Mouse (Mus musculus): ENCODE measurements at regions not wholly inside any gene's neighbourhood (a gene's known extent, or its start where the extent isn't known, plus 50 kb on each side); places are given as distances from the start of the nearest gene placed in this dataset.
A peak's percentile ranks its signal among the peaks of the same experiment; 100 is the strongest.

DNA sequence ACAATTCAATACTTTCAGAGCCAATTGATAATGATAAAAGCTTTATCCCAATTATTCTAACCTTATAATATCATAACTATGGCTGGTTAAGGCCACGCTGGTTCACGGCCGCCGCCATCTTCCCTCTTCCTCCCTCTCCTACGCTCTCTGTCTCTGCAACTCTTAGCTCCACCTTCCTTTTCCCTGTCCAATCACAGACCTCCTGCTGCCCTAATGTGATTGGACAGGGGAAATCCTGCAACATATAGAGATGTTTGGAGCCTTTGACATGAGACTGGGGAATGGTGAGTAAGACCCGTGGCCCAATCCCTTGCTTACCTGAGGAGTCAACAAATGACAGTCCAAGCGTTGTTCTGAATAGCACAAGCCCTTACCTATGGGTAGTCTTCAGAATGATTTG, 79.8 kb upstream of the Pced1b start:
- in situ Hi-C loops (cut with MboI; ENCODE audit: low pct_unique_long_range_greater_than_20kb): no loop called here
- POLR2A ChIA-PET: no interaction called here
- H3K27me3 ChIP-seq: no peaks in the 10 kb centered on the region
- TF ChIP-seq CTCF (IDR thresholded peaks at IDR 0.05): no peak
- no peak for ATAC-seq
- CTCF ChIA-PET: no interaction called here
- no peak for DNase-seq (ENCODE audit: low read depth, low spot score)

DNA sequence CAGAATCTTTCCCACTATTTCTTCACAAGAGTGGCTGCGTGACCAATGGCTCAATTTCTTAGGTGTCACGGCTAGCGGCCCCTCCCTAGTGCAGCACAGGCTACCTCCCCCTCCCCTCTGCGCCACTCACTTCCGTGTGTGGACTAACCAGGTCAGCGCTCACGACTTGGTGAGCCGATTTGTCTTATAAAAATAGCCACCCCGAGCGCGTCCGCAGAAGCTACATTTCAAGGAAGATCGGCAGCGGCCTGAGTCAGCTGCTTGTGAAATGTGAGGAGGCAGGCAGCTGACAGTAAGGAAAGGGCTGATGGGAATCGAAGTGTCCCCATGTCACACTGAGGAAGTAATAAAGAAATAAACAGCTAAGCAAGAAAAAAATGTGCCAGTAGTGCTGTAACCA, 82.3 kb upstream of the Pced1b start:
- ChIA-PET POLR2A (no interaction called here), CTCF (no interaction called here)
- H3K27me3 ChIP-seq: no peaks in the 10 kb centered on the region
- DNase-seq (ENCODE audit: low read depth, low spot score) (no peak), ATAC-seq (no peak)
- TF ChIP-seq CTCF (IDR thresholded peaks at IDR 0.05): no peak
- in situ Hi-C loops (cut with MboI; ENCODE audit: low pct_unique_long_range_greater_than_20kb): no loop called here

DNA sequence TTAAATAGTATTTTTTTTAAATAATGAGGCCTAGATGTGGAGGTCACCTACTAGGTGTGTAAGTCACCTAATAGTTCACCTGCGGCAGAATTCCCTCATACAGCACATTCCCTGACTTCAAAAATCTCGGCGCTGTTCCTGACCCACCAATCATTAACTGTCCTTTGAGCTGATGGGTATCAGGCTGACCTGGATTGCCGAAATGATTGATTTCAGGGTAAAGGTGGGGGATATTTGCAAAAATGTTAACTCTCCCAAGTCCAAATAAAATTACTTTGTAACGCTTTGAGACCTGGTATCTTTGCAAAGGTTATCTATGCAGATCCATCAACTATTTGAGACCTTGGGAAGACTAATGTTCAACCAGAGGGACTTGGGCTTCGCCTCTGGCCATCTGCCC, 82.9 kb upstream of the Pced1b start:
- ATAC-seq (no peak), DNase-seq (ENCODE audit: low read depth, low spot score) (no peak)
- in situ Hi-C loops (cut with MboI; ENCODE audit: low pct_unique_long_range_greater_than_20kb): no loop called here

DNA sequence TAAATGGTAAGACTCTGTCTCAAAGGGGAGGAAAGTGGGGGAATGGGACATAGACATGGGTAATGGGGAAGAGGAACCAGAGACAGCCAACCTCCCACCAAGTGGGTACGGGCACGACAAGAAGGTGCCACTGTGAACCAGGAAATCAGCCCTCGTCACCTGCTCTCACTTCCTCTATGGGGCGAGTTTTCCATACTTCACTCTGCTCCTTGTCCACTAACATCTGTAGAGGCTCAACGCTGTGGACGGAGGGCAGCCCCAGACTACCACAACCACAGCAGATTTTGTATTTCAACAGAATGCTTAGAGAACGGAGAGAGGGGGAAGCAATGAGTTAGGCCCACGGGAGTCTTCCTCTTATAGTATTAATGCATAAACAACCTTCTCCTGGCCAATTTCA, 83.8 kb upstream of the Pced1b start:
- POLR2A ChIA-PET: no interaction called here
- DNase-seq (ENCODE audit: low read depth, low spot score): no peak
- CTCF ChIA-PET: no interaction called here
- no peaks in the 10 kb centered on the region for H3K27me3 ChIP-seq
- in situ Hi-C loops (cut with MboI; ENCODE audit: low pct_unique_long_range_greater_than_20kb): no loop called here
- no peak for TF ChIP-seq CTCF (IDR thresholded peaks at IDR 0.05)
- ATAC-seq: no peak

More for the DNA sequence above, 82.9 kb upstream of the Pced1b start:
- ChIA-PET POLR2A (no interaction called here), CTCF (no interaction called here)
- H3K27me3 ChIP-seq: no peaks in the 10 kb centered on the region
- TF ChIP-seq CTCF (IDR thresholded peaks at IDR 0.05): no peak

DNA sequence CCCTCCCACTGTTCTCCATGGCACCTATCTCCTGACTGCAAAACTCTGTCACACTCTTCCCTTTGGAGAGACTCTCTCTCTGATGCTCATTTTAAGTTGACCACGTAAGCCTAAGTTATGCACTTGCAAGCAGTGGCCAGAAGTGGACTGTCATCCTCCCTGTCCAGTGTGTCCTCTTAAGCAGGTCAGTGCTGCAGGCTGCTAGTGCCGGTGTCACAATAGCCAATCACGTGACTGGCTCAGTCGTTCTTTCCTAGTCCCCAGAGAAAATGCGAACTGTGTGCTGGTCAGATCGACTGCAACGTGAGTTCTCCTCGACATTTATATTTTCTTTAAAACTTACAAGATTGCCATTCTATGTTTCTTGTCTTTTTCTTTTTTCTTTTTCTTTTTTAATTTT, 84.6 kb upstream of the Pced1b start:
- H3K27me3 ChIP-seq: no peaks in the 10 kb centered on the region
- CTCF ChIA-PET: interaction anchor here (1.3 kb wide), 1 partner anchor 8 kb away, joined by 4 read pairs; no protein-coding TSS in a partner anchor
- DNase-seq (ENCODE audit: low read depth, low spot score) (no peak), ATAC-seq (no peak)
- TF ChIP-seq CTCF (IDR thresholded peaks at IDR 0.05): no peak
- in situ Hi-C loops (cut with MboI; ENCODE audit: low pct_unique_long_range_greater_than_20kb): no loop called here
- POLR2A ChIA-PET: no interaction called here

DNA sequence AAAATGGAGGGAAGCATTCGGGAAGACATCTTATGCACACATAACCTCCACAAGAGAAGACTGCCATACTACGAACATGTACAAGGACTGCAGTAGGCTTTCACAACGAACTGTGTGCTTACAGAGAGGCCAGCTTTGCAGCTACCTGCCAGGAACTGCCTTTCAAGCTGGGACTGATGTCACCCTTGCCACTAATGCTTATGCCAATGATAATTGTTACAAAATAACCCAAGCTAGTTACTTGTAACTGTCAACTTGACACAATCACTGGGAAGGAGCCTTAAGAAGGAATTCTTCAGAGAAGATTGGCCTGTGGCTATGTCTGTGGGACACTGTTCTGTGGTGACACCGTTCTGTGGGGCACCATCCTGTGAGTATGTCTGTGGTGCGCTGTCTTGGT, 85.4 kb upstream of the Pced1b start:
- in situ Hi-C loops (cut with MboI; ENCODE audit: low pct_unique_long_range_greater_than_20kb): no loop called here
- no peak for TF ChIP-seq CTCF (IDR thresholded peaks at IDR 0.05)
- ATAC-seq: no peak
- POLR2A ChIA-PET: no interaction called here
- CTCF ChIA-PET: interaction anchor here (1.3 kb wide), 1 partner anchor 9 kb away, joined by 4 read pairs; no protein-coding TSS in a partner anchor
- H3K27me3 ChIP-seq: no peaks in the 10 kb centered on the region
- no peak for DNase-seq (ENCODE audit: low read depth, low spot score)

DNA sequence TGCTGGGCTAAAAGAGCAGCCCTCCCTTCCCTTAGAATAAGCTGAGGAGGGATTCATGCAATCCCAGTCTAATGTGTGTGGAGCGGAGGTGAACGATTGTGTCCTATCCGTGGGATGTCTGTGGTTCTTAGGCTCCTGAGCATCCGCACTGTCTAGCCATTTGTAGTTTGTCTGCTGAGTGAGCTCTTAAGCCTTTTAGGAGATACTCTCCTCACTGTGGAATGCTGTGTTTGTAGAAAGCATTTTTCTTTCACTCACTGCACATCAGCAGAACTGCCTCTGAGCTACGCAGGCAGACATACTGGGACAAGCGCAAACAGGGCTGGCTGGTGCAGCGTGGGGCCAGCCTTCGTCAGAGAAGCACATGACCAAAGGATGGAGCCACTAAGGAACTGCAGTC, 94.6 kb upstream of the Pced1b start:
- no peaks in the 10 kb centered on the region for H3K27me3 ChIP-seq
- ATAC-seq (no peak), DNase-seq (ENCODE audit: low read depth, low spot score) (no peak)
- ChIA-PET POLR2A (no interaction called here), CTCF (no interaction called here)
- in situ Hi-C loops (cut with MboI; ENCODE audit: low pct_unique_long_range_greater_than_20kb): no loop called here
- TF ChIP-seq CTCF (IDR thresholded peaks at IDR 0.05): no peak

DNA sequence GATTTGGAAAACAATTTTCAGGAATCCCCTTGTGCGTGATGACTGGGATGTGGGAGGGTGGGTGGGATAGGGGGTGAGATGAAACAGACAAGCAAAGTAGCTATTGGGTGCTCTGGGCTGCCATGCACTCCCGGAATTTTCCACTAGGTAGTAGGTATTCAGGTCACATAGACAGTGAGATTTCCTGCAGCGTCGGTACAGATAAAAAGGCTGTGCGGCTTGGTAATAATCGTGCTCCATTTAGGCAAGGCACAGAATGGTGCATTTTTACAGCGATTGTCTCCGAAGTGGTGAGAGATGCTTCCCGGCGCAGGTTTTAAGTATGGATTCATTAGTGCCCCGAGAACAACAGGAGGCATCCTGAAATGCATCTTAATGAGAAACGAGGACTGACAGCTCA, 95.1 kb upstream of the Pced1b start:
- ChIA-PET CTCF (no interaction called here), POLR2A (no interaction called here)
- no peaks in the 10 kb centered on the region for H3K27me3 ChIP-seq
- no peak for ATAC-seq
- no peak for TF ChIP-seq CTCF (IDR thresholded peaks at IDR 0.05)
- in situ Hi-C loops (cut with MboI; ENCODE audit: low pct_unique_long_range_greater_than_20kb): no loop called here
- no peak for DNase-seq (ENCODE audit: low read depth, low spot score)

DNA sequence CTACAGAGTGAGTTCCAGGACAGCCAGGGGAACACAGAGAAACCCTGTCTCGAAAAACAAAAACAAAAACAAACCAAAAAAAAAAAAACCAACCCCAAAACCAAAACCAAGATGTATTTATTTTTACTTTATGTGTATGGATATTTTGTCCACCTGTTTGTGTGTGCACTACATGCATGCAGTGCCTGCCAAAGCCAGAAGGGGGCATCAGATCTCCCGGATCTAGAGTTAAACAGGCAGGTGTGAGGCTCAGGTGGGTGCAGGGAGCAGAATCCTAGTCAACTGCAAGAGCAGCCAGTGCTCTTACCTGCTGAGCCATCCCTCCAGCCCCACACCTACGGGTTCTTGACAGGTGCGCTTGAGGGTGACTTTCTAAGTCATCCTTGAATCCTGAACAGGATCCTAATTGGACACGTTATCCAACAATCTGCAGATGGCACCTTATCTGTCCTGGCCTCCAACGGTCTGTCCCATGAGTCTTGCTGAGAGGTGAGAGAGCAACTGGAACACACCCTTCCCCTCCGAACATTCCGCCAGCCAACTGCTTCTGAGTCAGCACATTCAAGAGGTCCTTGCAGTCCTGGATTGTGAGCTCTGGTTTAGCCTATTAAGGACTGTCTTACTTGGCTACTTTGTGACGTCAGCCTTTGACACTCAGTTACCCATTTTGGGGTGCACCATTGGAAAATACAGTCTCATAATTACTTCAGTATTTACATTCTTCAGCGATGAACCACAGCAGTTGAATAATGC, 95.4 kb upstream of the Slc38a4 start:
- no peaks in the 10 kb centered on the region for H3K27me3 ChIP-seq
- ATAC-seq (peak; percentile 70), DNase-seq (ENCODE audit: low read depth, low spot score) (no peak)
- CTCF ChIA-PET: no interaction called here
- in situ Hi-C loops (cut with MboI; ENCODE audit: low pct_unique_long_range_greater_than_20kb): no loop called here
- POLR2A ChIA-PET: interaction anchor here (0.6 kb wide), 1 partner anchor 61 kb away, joined by 5 read pairs; no protein-coding TSS in a partner anchor
- peak; percentile 22 for TF ChIP-seq CTCF (IDR thresholded peaks at IDR 0.05)

DNA sequence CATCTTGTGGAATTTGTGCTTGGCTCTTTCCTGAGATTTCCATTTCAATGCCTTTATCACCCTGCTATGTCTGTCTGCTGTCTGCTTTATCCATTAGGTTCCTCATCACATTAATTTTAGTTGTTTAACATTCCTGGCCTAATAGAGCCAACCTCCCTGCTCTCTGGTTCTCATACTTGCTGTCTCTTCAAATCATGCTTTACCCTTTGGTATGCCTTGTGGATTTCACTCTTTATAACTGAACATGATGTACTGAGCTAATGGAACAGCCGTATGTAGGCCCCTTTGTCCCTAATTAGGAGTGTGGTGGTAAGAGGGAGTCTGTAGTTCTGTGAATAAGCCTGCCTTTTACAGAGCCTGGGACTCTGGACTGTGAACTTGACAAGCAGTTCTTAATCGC, 86.2 kb upstream of the Slc38a4 start:
- in situ Hi-C loops (cut with MboI; ENCODE audit: low pct_unique_long_range_greater_than_20kb): no loop called here
- ChIA-PET POLR2A (no interaction called here), CTCF (no interaction called here)
- no peak for TF ChIP-seq CTCF (IDR thresholded peaks at IDR 0.05)
- no peaks in the 10 kb centered on the region for H3K27me3 ChIP-seq
- DNase-seq (ENCODE audit: low read depth, low spot score): no peak
- no peak for ATAC-seq

DNA sequence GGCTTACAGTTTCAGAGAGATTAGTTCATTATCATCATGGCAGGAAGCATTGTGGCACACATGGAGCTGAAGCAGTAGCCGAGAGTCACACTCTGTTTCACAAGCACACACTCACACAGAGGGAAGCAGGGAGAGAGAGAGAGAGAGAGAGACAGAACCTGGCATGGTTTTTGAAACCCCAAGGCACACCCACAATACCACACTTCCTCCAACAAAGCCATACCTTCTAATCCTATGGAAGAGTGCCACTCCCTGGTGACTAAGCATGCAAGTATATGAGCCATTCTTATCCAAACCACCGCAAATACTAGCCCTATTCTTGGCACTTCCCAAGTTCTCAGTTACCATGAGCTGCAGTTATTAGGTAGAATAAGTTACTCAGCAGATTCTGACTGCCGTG, 82.5 kb upstream of the Slc38a4 start:
- ChIA-PET CTCF (interaction anchor here (0.8 to 6.7 kb wide), 2 partner anchors 169 to 190 kb away, joined by 3 to 31 read pairs; no protein-coding TSS in a partner anchor), POLR2A (no interaction called here)
- no peak for ATAC-seq
- TF ChIP-seq CTCF (IDR thresholded peaks at IDR 0.05): no peak
- H3K27me3 ChIP-seq: no peaks in the 10 kb centered on the region
- DNase-seq (ENCODE audit: low read depth, low spot score): no peak
- in situ Hi-C loops (cut with MboI; ENCODE audit: low pct_unique_long_range_greater_than_20kb): loop anchor here (5.0 kb wide), 2 partner anchors 49 to 166 kb away; no protein-coding TSS in a partner anchor

DNA sequence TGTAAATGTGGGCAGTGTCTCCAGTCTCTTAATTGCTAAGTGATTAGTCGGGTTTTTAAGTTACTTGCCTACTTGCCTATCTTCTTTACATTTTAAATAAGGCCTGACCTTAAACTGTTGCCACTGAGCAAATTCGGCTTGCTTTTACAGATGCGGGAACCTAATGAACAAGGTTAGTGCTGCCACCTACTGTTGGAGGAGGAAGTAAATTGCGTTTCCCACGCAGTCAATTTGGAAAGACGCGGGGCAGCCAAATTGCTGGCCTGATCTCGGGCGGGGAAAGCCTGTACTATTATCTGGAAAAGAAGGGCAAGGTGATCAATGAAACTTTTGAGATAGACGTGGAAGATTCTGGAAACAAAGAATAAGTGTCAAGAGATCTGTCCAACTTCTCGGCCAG, 79.5 kb upstream of the Slc38a4 start:
- peak; percentile 86 for TF ChIP-seq CTCF (IDR thresholded peaks at IDR 0.05)
- CTCF ChIA-PET: interaction anchor here (0.8 to 6.7 kb wide), 5 partner anchors 14 to 198 kb away, joined by 3 to 31 read pairs (median 3); no protein-coding TSS in a partner anchor
- ATAC-seq: no peak
- no peak for DNase-seq (ENCODE audit: low read depth, low spot score)
- POLR2A ChIA-PET: interaction anchor here (0.7 kb wide), 1 partner anchor 100 kb away, joined by 3 read pairs; no protein-coding TSS in a partner anchor
- no peaks in the 10 kb centered on the region for H3K27me3 ChIP-seq
- in situ Hi-C loops (cut with MboI; ENCODE audit: low pct_unique_long_range_greater_than_20kb): loop anchor here (5.0 kb wide), 2 partner anchors 52 to 163 kb away; no protein-coding TSS in a partner anchor

All from Patski (cell line).